Mouse (Mus musculus) lung, embryonic 15.5 days (tissue): ENCODE data around the gene Gramd1b. TPM values are rescaled to one million over a fixed set of nuclear protein-coding genes. Genes with fewer than 3 reads are reported as not detected.

Experiments
- ATAC-seq: fragments of 200-750 bp; cut with Nextera tagmentation; 2 replicates; pipeline ENCODE4 v1.8.0; 2017; ENCODE audit warnings: moderate number of reproducible peaks, borderline replicate concordance; ENCODE audit not compliant: low FRiP score, low TSS enrichment; ENCODE audit errors: extremely low read depth
- H3K27ac ChIP-seq: fragments of 300-500 bp; sonication (generic); 2 replicates; pipeline ENCODE4 v1.5.1; 2015; ENCODE audit warnings: moderate library complexity, mild to moderate bottlenecking, inconsistent platforms
- H3K27me3 ChIP-seq: fragments of 300-500 bp; sonication (generic); 2 replicates; pipeline ENCODE4 v1.6.1; 2015; ENCODE audit warnings: inconsistent platforms
- H3K36me3 ChIP-seq: fragments of 300-500 bp; sonication (generic); 2 replicates; pipeline ENCODE4 v1.6.1; 2015; ENCODE audit warnings: inconsistent platforms
- H3K4me1 ChIP-seq: fragments of 300-500 bp; sonication (generic); 2 replicates; pipeline ENCODE4 v1.6.1; 2015; ENCODE audit warnings: inconsistent platforms
- H3K4me2 ChIP-seq: fragments of 300-500 bp; sonication (generic); 2 replicates; pipeline ENCODE4 v1.6.1; 2015; ENCODE audit warnings: inconsistent platforms, mild to moderate bottlenecking, moderate library complexity
- H3K4me3 ChIP-seq: fragments of 300-500 bp; sonication (generic); 2 replicates; pipeline ENCODE4 v1.5.1; 2015; ENCODE audit warnings: mild to moderate bottlenecking, inconsistent platforms
- H3K9ac ChIP-seq: fragments of 300-500 bp; sonication (generic); 2 replicates; pipeline ENCODE4 v1.6.1; 2015; ENCODE audit warnings: inconsistent platforms
- H3K9me3 ChIP-seq: fragments of 300-500 bp; sonication (generic); 2 replicates; pipeline ENCODE4 v1.6.1; 2016; ENCODE audit warnings: inconsistent platforms
- WGBS: fragments of 180-500 bp; shearing (Covaris S2); methylation state at CpG from one replicate; pipeline ENCODE4 v1.1.7; 2015; 5-methylcytosine and 5-hydroxymethylcytosine counted together
- polyA plus RNA-seq: library from polyadenylated mRNA; unstranded; fragments of >200 nt; fragmentation: Nextera tagmentation; extraction: Ambion mirVana; gene quantifications from 2 replicates; pipeline ENCODE4 v1.2.1, GENCODE M21; 2015

The Gramd1b gene
- polyA plus RNA-seq, 1 experiment from 2014 or later: 5.5 TPM

DNA sequence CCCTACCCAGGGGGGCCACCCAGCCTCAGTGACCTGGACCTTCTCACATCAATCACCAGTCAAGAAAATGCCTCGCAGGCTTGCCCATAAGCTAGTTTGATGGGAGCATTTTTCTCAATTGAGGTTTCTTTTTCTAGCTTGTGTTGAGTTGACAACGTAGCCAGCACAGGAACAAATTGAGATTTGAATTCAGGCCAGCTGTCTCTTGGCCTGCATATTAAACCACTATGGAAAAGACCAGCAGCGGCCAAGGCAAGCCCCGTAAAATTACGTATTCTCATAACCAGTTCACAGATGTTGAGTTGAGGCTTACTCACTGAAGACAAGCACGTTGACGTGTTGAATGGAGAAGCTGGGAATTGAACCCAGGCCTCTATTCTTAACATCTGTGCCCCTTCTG, 248.2 kb downstream of the Gramd1b start:
- H3K27me3 ChIP-seq: no peaks in the 10 kb centered on the region
- no peak overlapping the region for H3K27ac ChIP-seq
- no peak overlapping the region for H3K4me2 ChIP-seq
- no peaks in the 10 kb centered on the region for H3K4me1 ChIP-seq
- H3K9me3 ChIP-seq: no peaks in the 10 kb centered on the region
- H3K9ac ChIP-seq: no peak overlapping the region
- 83% methylated on average over 7 of the region's 7 CpGs for WGBS
- no peak for ATAC-seq
- no peak overlapping the region for H3K4me3 ChIP-seq
- H3K36me3 ChIP-seq: no peaks in the 10 kb centered on the region

DNA sequence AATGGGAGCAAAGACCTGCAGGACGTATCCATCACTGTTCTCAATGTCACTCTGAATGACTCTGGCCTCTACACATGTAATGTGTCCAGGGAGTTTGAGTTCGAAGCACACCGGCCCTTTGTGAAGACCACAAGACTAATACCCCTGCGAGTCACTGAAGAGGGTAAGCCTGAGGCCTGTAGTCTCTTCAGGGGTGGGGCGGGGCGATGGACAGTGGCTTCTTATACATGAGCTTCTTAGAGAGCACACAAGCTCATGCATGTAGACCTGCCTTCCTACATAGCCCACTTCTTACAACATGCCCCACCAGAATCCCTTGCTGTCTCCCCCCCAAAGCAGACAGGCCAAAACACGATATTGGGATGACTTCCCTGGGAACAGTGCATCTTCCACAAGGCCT, 251.7 kb downstream of the Gramd1b start:
- H3K9ac ChIP-seq: no peak overlapping the region
- no peak for ATAC-seq
- WGBS: 84% methylated on average over 7 of the region's 7 CpGs
- no peaks in the 10 kb centered on the region for H3K4me1 ChIP-seq
- no peaks in the 10 kb centered on the region for H3K27me3 ChIP-seq
- H3K27ac ChIP-seq: no peak overlapping the region
- H3K4me3 ChIP-seq: no peak overlapping the region
- H3K36me3 ChIP-seq: no peaks in the 10 kb centered on the region
- H3K9me3 ChIP-seq: no peaks in the 10 kb centered on the region
- no peak overlapping the region for H3K4me2 ChIP-seq

DNA sequence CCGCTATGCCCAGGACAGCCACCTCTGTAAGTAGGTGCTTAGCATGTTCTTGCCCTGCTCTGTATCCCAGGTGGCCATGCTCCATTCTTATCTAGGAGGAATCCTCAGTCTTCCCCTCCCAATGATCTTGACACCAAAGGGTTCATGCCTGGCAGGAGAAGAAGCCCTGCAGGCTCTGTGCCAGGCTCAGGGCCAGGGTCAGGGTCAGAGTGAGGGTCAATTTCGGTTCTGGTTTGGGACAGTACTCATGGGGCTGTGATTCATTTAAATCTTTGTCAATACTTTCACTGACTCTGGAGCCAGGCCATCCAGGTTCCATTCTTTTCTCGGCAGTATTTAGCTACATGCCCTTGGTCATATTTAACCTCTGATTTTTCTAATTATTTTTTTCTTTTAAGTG, 253.5 kb downstream of the Gramd1b start:
- no peaks in the 10 kb centered on the region for H3K27me3 ChIP-seq
- no peak overlapping the region for H3K4me2 ChIP-seq
- H3K27ac ChIP-seq: no peak overlapping the region
- H3K4me1 ChIP-seq: no peaks in the 10 kb centered on the region
- no peak for ATAC-seq
- no peaks in the 10 kb centered on the region for H3K9me3 ChIP-seq
- 69% methylated on average over 3 of the region's 3 CpGs for WGBS
- H3K36me3 ChIP-seq: no peaks in the 10 kb centered on the region
- H3K9ac ChIP-seq: no peak overlapping the region
- no peak overlapping the region for H3K4me3 ChIP-seq

DNA sequence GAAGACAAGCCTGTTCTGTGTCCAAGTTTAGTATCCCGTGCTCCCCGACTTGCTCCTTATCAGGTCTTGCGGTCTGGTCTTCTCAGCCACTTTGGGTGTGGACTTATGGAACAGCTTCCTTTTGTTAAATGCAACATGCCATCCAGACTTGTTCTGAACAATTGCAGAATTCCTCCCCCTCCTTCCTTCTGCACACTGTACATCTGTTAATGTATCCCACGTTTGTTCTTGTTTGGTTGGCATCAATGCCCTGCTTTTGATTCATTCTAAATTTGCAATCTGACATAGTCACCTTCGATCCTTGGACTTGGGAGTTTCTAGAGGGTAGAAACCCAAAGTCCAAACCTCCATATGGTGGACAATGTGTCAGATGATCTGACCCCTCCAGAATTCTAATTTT, 255.3 kb downstream of the Gramd1b start:
- Histone ChIP-seq H3K27me3 (no peaks in the 10 kb centered on the region), H3K4me3 (no peak overlapping the region), H3K36me3 (no peaks in the 10 kb centered on the region), H3K9ac (no peak overlapping the region), H3K4me2 (no peak overlapping the region), H3K4me1 (no peaks in the 10 kb centered on the region), H3K9me3 (no peaks in the 10 kb centered on the region), H3K27ac (no peak overlapping the region)
- ATAC-seq: no peak
- WGBS: 79% methylated on average over 5 of the region's 5 CpGs

DNA sequence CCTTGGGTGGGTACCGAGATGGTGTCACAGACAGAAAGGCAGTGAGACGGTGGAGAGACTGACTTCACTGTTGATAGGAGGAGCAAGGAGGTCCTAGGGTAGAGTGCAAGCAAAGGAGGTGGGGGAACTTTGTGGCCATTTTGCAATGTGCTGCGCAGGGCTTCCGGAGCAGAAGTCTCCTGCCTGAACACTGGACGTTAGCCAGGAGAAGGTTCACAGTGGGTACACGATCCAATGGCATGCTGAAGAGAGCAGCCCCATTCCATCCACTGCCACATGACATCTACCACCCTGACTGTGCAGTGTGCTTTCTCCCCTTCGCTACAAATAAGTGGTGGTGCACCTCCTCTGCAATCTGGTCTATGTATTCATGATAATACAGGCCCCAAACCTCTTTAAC, 258.4 kb downstream of the Gramd1b start:
- Histone ChIP-seq H3K27me3 (peaks cover 15% of the 10 kb centered on the region), H3K4me3 (no peak overlapping the region), H3K27ac (no peak overlapping the region), H3K9me3 (no peaks in the 10 kb centered on the region), H3K36me3 (no peaks in the 10 kb centered on the region), H3K4me2 (no peak overlapping the region), H3K9ac (no peak overlapping the region), H3K4me1 (peaks cover 20% of the 10 kb centered on the region)
- WGBS: 70% methylated on average over 7 of the region's 7 CpGs
- no peak for ATAC-seq

DNA sequence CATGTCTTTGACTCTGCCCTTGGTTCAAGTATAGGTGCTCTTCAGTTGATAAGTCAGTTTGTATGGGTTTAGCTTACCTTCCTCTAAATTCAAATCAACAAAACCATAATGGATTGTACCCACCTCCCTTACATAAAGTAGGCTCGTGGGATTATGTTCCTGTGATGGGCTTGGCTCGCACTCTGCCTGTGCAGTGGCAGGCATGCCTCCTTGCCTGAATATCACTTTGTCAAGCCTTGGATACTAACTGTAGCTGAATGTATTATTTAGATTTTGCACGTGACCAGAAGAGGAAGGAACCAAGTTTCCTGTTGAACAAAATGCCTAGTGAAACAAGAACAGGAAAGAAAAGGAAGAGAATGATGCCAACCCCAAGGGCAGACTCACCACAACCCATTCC, 260.1 kb downstream of the Gramd1b start:
- WGBS: 58% methylated on average over 3 of the region's 3 CpGs
- H3K4me3 ChIP-seq: no peak overlapping the region
- ATAC-seq: no peak
- H3K9ac ChIP-seq: no peak overlapping the region
- H3K4me2 ChIP-seq: 0 out of 2 replicates have a peak overlapping the region, but pooled peaks have one; percentile 4
- peaks cover 15% of the 10 kb centered on the region for H3K27me3 ChIP-seq
- H3K36me3 ChIP-seq: no peaks in the 10 kb centered on the region
- H3K9me3 ChIP-seq: no peaks in the 10 kb centered on the region
- H3K4me1 ChIP-seq: peaks cover 20% of the 10 kb centered on the region
- no peak overlapping the region for H3K27ac ChIP-seq

DNA sequence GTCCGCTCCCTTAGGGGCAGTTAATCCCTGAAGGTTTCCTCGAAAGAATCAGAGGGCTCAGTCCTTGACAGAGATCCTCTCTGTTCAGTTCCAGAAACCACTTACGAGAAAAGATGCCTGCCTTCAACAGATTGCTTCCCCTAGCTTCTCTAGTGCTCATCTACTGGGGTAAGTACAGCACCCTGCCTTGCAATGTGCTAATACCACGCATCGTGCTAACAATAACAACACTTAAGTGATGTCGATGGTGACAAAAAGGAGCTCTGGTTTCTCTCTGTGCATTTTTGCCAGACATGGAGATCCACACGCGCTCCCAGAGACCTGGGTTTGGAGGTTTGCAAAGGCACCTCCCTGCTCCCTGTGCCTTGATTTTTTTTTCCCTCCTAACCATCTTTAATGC, 261.3 kb downstream of the Gramd1b start:
- peaks cover 15% of the 10 kb centered on the region for H3K27me3 ChIP-seq
- no peak for ATAC-seq

DNA sequence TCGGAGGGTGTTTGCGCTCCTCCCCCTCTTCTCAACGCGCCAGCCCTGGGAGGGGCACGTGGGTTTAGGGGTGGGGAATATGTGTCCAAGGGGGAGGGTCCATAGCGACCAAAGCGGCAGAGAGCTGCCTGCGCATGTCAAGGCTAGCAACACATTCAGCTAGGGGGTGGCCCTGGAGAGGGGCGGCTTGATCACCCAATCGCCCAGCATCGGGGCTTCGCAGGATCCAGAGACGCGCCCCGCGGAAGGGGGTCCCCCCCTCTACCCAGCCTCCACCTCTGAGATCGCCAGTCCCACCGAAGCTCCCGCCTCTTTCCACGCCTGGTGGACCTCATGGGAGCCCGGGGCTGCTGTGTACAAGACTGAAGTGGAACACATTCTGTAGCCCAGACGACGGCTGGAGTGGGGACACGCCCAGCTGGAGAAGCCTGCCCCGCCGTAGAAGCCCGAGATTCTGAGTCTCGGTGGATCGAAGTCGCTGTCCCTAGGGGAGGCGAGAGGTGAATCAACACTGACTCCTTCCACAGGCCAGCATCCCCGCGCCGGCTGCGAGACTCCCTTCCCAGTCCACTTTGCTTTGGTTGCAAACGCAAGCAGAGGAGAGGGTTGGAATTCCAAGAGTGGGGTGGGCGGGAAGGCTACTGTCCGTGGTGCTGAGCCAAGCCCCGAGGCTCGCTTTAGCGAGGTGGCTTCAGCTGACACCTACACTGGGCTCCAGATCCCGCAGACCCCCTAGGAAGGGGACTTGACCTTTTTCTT, 261.9 kb downstream of the Gramd1b start, which contains the start of gene Scn3b:
TSS of gene Scn3b (plus strand) at position 115 of the 759 bp plus-strand sequence.
- peak; percentile 88 for ATAC-seq
- H3K4me1 ChIP-seq: peaks cover 20% of the 10 kb centered on the region
- H3K27ac ChIP-seq: no peak within 1 kb of the TSS
- peak within 1 kb of the TSS; percentile 72 for H3K4me2 ChIP-seq
- under 1% methylated on average over 40 of the region's 42 CpGs for WGBS
- no peaks in the 10 kb centered on the region for H3K9me3 ChIP-seq
- H3K36me3 ChIP-seq: no peaks in the 10 kb centered on the region
- peak within 1 kb of the TSS; percentile 38 for H3K4me3 ChIP-seq
- H3K27me3 ChIP-seq: peaks cover 15% of the 10 kb centered on the region
- no peak within 1 kb of the TSS for H3K9ac ChIP-seq

More for the DNA sequence above, 261.3 kb downstream of the Gramd1b start:
- Histone ChIP-seq H3K4me1 (peaks cover 20% of the 10 kb centered on the region), H3K36me3 (no peaks in the 10 kb centered on the region), H3K4me3 (peak overlapping the region; percentile 38; the same call in 1 of the 2 replicates), H3K27ac (no peak overlapping the region), H3K9ac (no peak overlapping the region), H3K9me3 (no peaks in the 10 kb centered on the region), H3K4me2 (peak overlapping the region; percentile 72)
- WGBS: 21% methylated on average over 8 of the region's 8 CpGs

DNA sequence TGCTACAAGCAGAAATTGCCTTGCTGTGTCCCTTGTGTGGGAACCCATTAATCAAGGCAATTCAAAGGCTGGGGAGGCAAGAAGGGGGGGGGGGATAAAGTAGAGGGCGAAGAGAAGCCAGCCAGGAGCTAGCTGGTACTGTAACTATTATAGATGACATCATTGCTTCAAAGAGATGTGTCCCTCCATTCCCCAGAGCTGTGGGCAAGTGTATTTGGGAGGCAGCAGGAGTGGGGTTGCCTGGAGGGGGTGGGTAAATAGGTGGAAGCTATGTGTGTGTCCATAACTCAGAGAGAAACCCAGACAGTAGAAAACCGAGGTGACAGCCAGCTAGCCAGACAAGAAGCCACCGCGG, 262.5 kb downstream of the Gramd1b start:
- 7% methylated on average over 4 of the region's 4 CpGs for whole genome bisulfite sequencing
- Histone ChIP-seq H3K4me2 (peak overlapping the region; percentile 72), H3K4me1 (peaks cover 20% of the 10 kb centered on the region), H3K4me3 (peak overlapping the region; percentile 38), H3K9ac (no peak overlapping the region), H3K27me3 (peaks cover 15% of the 10 kb centered on the region), H3K27ac (no peak overlapping the region), H3K9me3 (no peaks in the 10 kb centered on the region), H3K36me3 (no peaks in the 10 kb centered on the region)
- ATAC-seq: peak; percentile 56; the same call in 1 of the 2 replicates

DNA sequence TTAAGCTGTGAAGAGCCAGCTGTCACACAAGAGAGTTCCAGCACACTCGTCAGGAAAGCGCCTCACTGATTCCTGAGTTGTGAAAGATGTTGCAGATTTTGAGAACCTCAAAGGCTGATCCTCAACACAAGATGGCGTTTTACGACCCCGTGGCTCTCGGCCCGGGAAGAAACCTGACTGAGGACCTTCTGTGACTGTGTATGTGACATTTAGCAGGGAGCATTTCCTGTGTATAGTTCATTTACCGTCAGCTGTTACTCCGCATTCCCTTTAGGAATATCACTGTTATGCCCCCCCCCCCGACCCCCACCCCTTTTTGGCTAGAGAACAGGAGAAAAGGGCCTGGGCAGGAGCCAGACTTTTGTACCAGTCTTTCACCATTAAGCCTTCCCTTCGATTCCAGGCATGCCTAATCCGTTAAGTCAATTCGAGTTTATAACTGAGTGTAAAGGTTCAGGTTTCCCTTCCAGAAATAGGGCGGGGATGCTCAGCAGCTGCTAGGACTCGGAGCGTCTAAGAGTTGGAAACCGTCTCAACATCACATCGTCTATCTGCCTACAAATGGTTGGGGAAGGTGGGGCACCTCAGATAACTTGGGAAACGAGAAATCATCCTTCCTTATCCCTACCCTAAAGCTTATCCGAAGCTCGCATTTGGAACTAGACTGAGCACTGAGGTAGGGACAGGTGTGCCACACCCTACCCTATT, 263.0 kb downstream of the Gramd1b start:
- no peaks in the 10 kb centered on the region for H3K9me3 ChIP-seq
- peaks cover 20% of the 10 kb centered on the region for H3K4me1 ChIP-seq
- H3K27ac ChIP-seq: no peak overlapping the region
- WGBS: 13% methylated on average over 21 of the region's 21 CpGs
- peaks cover 15% of the 10 kb centered on the region for H3K27me3 ChIP-seq
- H3K4me2 ChIP-seq: peak overlapping the region; percentile 72
- no peak for ATAC-seq
- 0 out of 2 replicates have a peak overlapping the region, but pooled peaks have one; percentile 38 for H3K4me3 ChIP-seq
- H3K9ac ChIP-seq: no peak overlapping the region
- H3K36me3 ChIP-seq: no peaks in the 10 kb centered on the region

DNA sequence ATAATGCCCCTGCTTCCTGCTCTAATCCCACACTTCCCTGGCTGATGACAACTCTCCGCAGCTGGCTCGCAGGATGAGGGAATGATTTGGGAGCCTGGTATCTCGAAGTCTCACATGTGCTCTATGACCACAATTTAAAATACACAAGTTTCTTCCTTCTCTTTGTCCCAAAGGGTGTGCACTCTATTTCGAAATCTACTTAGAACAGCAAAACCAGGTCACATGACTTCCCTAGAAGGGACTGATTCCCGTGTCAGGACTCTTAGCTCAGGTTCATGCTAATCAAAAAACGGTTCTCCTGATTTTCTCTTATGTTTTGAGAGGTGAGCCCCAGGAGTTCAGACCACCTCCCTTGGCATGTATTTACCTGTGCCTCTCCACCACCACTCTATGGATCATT, 267.3 kb downstream of the Gramd1b start:
- 50% methylated on average over 6 of the region's 6 CpGs for WGBS
- no peak overlapping the region for H3K27ac ChIP-seq
- no peak for ATAC-seq

DNA sequence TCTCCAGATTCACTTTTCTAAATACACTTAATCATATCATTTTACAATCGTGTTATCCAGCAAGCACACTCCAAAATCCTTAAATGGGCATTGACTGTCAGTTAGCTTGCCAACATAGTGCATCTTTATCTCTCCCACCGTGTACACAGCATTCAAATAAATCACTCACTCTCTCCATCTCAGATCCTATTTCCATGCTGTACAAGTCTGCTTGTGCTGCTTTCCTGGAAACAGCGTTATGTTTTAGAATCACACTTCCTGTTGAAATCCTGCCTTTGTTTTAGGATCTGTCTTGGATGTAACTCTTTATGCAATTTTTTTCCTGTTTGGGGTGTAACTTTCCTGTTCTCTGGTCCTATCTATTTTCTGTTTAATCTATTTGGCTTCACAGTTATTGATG, 278.7 kb downstream of the Gramd1b start:
- Histone ChIP-seq H3K9me3 (no peaks in the 10 kb centered on the region), H3K9ac (no peak overlapping the region), H3K36me3 (no peaks in the 10 kb centered on the region), H3K4me1 (no peaks in the 10 kb centered on the region), H3K4me2 (no peak overlapping the region), H3K4me3 (no peak overlapping the region), H3K27me3 (no peaks in the 10 kb centered on the region), H3K27ac (0 out of 2 replicates have a peak overlapping the region, but pooled peaks have one; percentile 44)
- ATAC-seq: no peak
- whole genome bisulfite sequencing: 39% methylated on average over 3 of the region's 3 CpGs

More for the DNA sequence above, 267.3 kb downstream of the Gramd1b start:
- H3K9me3 ChIP-seq: no peaks in the 10 kb centered on the region
- no peak overlapping the region for H3K4me2 ChIP-seq
- H3K9ac ChIP-seq: no peak overlapping the region
- no peaks in the 10 kb centered on the region for H3K36me3 ChIP-seq
- no peak overlapping the region for H3K4me3 ChIP-seq
- H3K4me1 ChIP-seq: peaks cover 10% of the 10 kb centered on the region
- peaks cover 6% of the 10 kb centered on the region; the same call in 1 of the 2 replicates for H3K27me3 ChIP-seq
